Mouse (Mus musculus) lung, embryonic 14.5 days (tissue): Measurements from ENCODE around the gene Nsun5. TPM values are rescaled to one million over a fixed set of nuclear protein-coding genes. Genes with fewer than 3 reads are reported as not detected.

Experiments
- ATAC-seq: fragments of 200-750 bp; cut with Nextera tagmentation; 2 replicates; pipeline ENCODE4 v1.8.0; 2017; ENCODE audit warnings: mild to moderate bottlenecking, moderate TSS enrichment, moderate library complexity; ENCODE audit not compliant: insufficient read depth
- DNase-seq: peaks from one replicate; pipeline ENCODE4 v3.0.0-alpha.2; 2015
- H3K27ac ChIP-seq: fragments of 300-500 bp; sonication (generic); 2 replicates; pipeline ENCODE4 v1.5.1; 2014; ENCODE audit warnings: low read depth, mild to moderate bottlenecking, moderate library complexity
- H3K27me3 ChIP-seq: fragments of 300-500 bp; sonication (generic); 2 replicates; pipeline ENCODE4 v1.6.1; 2014; ENCODE audit warnings: low read length, control low read depth; ENCODE audit not compliant: insufficient read depth
- H3K36me3 ChIP-seq: fragments of 300-500 bp; sonication (generic); 2 replicates; pipeline ENCODE4 v1.6.1; 2014; ENCODE audit warnings: control low read depth; ENCODE audit not compliant: insufficient read depth
- H3K4me1 ChIP-seq: fragments of 300-500 bp; sonication (generic); 2 replicates; pipeline ENCODE4 v1.6.1; 2014; ENCODE audit warnings: antibody characterized with exemption, control low read depth; ENCODE audit not compliant: insufficient read depth
- H3K4me2 ChIP-seq: fragments of 300-500 bp; sonication (generic); 2 replicates; pipeline ENCODE4 v1.6.1; 2014; ENCODE audit warnings: mild to moderate bottlenecking
- H3K4me3 ChIP-seq: fragments of 300-500 bp; sonication (generic); 2 replicates; pipeline ENCODE4 v1.5.1; 2014; ENCODE audit warnings: low read depth, low read length
- H3K9ac ChIP-seq: fragments of 300-500 bp; sonication (generic); 2 replicates; pipeline ENCODE4 v1.6.1; 2014
- H3K9me3 ChIP-seq: fragments of 300-500 bp; sonication (generic); 2 replicates; pipeline ENCODE4 v1.6.1; 2016; ENCODE audit warnings: low read depth, low read length, control low read depth
- CTCF ChIP-seq: IDR thresholded peaks from 2 replicates; pipeline ENCODE4 v1.5.1; 2016; ENCODE audit warnings: antibody characterized with exemption, low read depth
- WGBS: fragments of 180-500 bp; shearing (Covaris S2); extraction: QIAGEN DNeasy Blood & Tissue Kit; methylation state at CpG from one replicate; pipeline ENCODE4 v1.1.7; 2014; 5-methylcytosine and 5-hydroxymethylcytosine counted together
- polyA plus RNA-seq: library from polyadenylated mRNA; unstranded; fragments of >200 nt; fragmentation: Nextera tagmentation; extraction: Ambion mirVana; gene quantifications from 2 replicates; pipeline ENCODE4 v1.2.1, GENCODE M21; 2014

The Nsun5 gene
- polyA plus RNA-seq, 1 experiment from 2014 or later = 30.7 TPM

DNA sequence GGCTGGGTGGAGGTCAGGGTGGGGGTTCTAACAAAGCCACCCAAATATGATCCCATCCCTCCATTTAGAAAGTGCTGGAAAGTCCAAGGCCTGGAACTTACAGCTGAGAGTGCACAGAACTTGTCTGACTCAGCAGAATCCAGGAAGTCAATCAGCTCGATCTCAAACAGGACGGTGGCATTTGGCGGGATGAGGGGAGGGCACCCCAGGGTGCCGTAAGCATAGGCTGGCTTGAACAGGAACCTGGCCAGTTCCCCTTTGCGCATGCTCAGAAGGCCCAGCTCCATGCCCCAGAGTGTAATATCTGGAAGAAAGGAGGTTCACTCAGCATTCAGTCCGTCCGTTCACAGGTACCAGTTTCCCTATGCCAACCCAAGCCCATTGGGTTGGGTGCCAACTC, 23.8 kb upstream of the Nsun5 start:
- H3K4me3 ChIP-seq = no peak overlapping the region
- H3K4me2 ChIP-seq = no peak overlapping the region
- H3K36me3 ChIP-seq = no peaks in the 10 kb centered on the region
- TF ChIP-seq CTCF = no peak
- no peak for DNase-seq
- ATAC-seq = no peak
- peaks cover 5% of the 10 kb centered on the region; the same call in 1 of the 2 replicates for H3K9me3 ChIP-seq
- H3K27me3 ChIP-seq = no peaks in the 10 kb centered on the region
- WGBS = 73% methylated on average over 7 of the region's 7 CpGs
- H3K9ac ChIP-seq = no peak overlapping the region
- no peaks in the 10 kb centered on the region for H3K4me1 ChIP-seq
- H3K27ac ChIP-seq = no peak overlapping the region

DNA sequence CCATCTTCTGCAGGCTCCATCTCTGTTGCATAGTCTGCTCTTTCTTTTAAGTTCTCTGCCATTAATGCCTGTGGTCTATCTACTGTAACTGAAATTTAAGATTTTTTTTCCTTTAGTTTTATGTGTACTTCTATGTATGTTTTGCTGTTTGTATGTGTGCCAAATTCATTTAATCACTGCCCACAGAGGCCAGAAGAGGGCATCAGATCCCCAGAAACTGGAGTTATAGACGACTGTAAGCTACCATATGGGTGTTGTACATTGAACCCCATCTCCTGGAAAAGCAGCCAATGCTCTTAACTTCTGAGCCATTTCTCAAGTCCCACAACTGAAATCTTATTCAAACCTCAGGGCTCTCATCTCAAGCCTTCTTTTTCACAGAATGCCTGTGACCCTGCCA, 23.3 kb upstream of the Nsun5 start:
- ATAC-seq = no peak
- WGBS = 9% methylated on average over 1 of the region's 1 CpGs
- DNase-seq = peak; percentile 15

GRCm38 (mm10) chr5:135347511-135348011, 22.2 kb upstream of the Nsun5 start:
- no peak for ATAC-seq
- TF ChIP-seq CTCF = no peak
- WGBS = 63% methylated on average over 4 of the region's 4 CpGs
- Histone ChIP-seq H3K4me1 (no peaks in the 10 kb centered on the region), H3K4me3 (no peak overlapping the region), H3K27ac (no peak overlapping the region), H3K36me3 (no peaks in the 10 kb centered on the region), H3K27me3 (no peaks in the 10 kb centered on the region), H3K9ac (no peak overlapping the region), H3K9me3 (peaks cover 5% of the 10 kb centered on the region; the same call in 1 of the 2 replicates), H3K4me2 (no peak overlapping the region)
- no peak for DNase-seq

More for the DNA sequence above, 23.3 kb upstream of the Nsun5 start:
- Histone ChIP-seq H3K9me3 (peaks cover 5% of the 10 kb centered on the region; the same call in 1 of the 2 replicates), H3K4me2 (no peak overlapping the region), H3K9ac (no peak overlapping the region), H3K4me3 (no peak overlapping the region), H3K36me3 (no peaks in the 10 kb centered on the region), H3K27me3 (no peaks in the 10 kb centered on the region), H3K4me1 (no peaks in the 10 kb centered on the region), H3K27ac (no peak overlapping the region)
- TF ChIP-seq CTCF = 0 out of 2 replicates have a peak, but pooled peaks have one; percentile 33

DNA sequence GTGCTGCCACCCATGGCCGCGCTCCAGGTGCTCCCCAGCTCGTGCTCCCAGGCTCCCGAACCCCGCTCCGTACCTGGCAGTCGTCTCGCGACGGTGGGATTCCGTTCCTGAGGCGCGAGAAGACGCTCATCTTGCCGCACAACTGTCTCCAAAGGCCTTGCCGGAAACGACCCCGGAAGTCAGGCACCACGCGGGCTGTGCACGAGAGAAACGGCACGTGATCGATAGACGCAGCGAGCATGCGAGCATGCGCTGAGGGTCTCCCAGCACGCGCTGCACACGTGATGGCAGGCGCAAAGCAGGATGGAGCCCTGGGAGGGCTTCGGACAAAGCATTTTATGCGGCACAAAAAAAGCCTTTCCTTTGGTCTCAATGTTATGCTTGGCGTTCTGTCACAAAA, 19.9 kb upstream of the Nsun5 start, which contains the start of gene Fkbp6:
Gene Fkbp6, minus strand, starts transcription at position 183 of the 400 bp plus-strand sequence.
- H3K27me3 ChIP-seq = no peaks in the 10 kb centered on the region
- H3K9ac ChIP-seq = no peak within 1 kb of the TSS
- no peak for TF ChIP-seq CTCF
- H3K27ac ChIP-seq = no peak within 1 kb of the TSS
- ATAC-seq (no peak), DNase-seq (no peak)
- no peak within 1 kb of the TSS for H3K4me2 ChIP-seq
- no peak within 1 kb of the TSS for H3K4me3 ChIP-seq
- H3K4me1 ChIP-seq = no peaks in the 10 kb centered on the region
- WGBS = 87% methylated on average over 35 of the region's 35 CpGs
- H3K36me3 ChIP-seq = no peaks in the 10 kb centered on the region
- peaks cover 5% of the 10 kb centered on the region; the same call in 1 of the 2 replicates for H3K9me3 ChIP-seq

DNA sequence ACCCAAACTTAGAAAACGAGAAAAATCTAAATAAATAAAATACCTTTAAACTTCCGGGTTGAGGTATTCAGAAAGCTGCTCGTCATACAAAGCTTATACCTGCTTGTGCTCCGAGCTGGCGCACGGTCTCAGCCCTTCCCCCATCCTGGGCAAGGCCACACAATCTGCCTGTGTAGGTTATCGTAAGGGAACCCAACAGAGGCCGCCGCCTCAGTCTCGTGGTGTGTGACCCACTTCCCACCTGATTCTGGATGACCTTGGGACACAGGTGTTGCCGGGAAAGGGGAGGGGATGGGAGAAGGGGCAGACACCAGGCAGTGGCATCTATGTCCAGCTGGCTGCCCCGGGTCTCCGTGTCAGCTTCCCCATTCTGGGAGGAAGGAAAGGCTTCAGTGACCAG, 18.1 kb upstream of the Nsun5 start:
- DNase-seq (no peak), ATAC-seq (no peak)
- Histone ChIP-seq H3K9me3 (peaks cover 5% of the 10 kb centered on the region; the same call in 1 of the 2 replicates), H3K4me1 (no peaks in the 10 kb centered on the region), H3K27me3 (no peaks in the 10 kb centered on the region), H3K4me3 (no peak overlapping the region), H3K4me2 (no peak overlapping the region), H3K36me3 (no peaks in the 10 kb centered on the region), H3K27ac (no peak overlapping the region), H3K9ac (no peak overlapping the region)
- WGBS = 80% methylated on average over 13 of the region's 13 CpGs
- TF ChIP-seq CTCF = no peak

GRCm38 (mm10) chr5:135352995-135353394, 16.8 kb upstream of the Nsun5 start, which contains the start of gene Trim50:
Trim50 (plus strand) TSS chr5:135353295.
- TF ChIP-seq CTCF = no peak
- no peak within 1 kb of the TSS for H3K4me2 ChIP-seq
- no peak within 1 kb of the TSS for H3K9ac ChIP-seq
- WGBS = 42% methylated on average over 9 of the region's 9 CpGs
- no peak within 1 kb of the TSS for H3K27ac ChIP-seq
- DNase-seq (no peak), ATAC-seq (no peak)
- H3K27me3 ChIP-seq = no peaks in the 10 kb centered on the region
- no peaks in the 10 kb centered on the region for H3K4me1 ChIP-seq
- H3K36me3 ChIP-seq = no peaks in the 10 kb centered on the region
- H3K9me3 ChIP-seq = peaks cover 9% of the 10 kb centered on the region
- H3K4me3 ChIP-seq = no peak within 1 kb of the TSS

DNA sequence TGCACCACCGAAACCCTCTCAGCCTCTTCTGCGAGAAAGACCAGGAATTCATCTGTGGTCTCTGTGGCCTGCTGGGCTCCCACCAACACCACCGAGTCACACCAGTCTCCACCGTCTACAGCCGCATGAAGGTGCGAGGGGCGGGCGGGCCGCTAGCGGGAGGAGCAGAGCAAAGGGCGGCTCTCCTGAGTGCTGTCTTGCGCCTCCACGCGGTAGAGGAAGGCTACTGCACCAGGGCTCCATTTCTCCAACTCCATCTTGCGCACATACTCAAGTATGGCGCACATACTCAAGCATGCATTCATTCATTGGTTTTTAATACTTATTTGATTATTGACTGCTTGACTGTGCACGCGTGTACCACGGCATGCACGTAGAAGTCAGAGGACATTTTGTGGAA, 16.2 kb upstream of the Nsun5 start:
- peak; percentile 59 for TF ChIP-seq CTCF
- Histone ChIP-seq H3K4me1 (no peaks in the 10 kb centered on the region), H3K9me3 (peaks cover 9% of the 10 kb centered on the region), H3K27me3 (no peaks in the 10 kb centered on the region), H3K4me3 (no peak overlapping the region), H3K27ac (no peak overlapping the region), H3K4me2 (no peak overlapping the region), H3K36me3 (no peaks in the 10 kb centered on the region), H3K9ac (no peak overlapping the region)
- ATAC-seq (no peak), DNase-seq (peak; percentile 26)
- 19% methylated on average over 20 of the region's 20 CpGs for WGBS
